Mouse (Mus musculus): ENCODE measurements around the gene Ky. TPM values are rescaled to one million over a fixed set of nuclear protein-coding genes. Genes with fewer than 3 reads are reported as not detected.

Gene Ky
- polyA plus RNA-seq, 1 experiment = not detected

- TF ChIP-seq GATA1 (IDR thresholded peaks at IDR 0.05; ENCODE audit: borderline replicate concordance, low read length) = no peak
- no peak for TF ChIP-seq FLI1 (IDR thresholded peaks at IDR 0.05; ENCODE audit: low read length)
- H3K9me3 ChIP-seq = peaks cover 30% of the 10 kb centered on the region
- H3K36me3 ChIP-seq (replicated peaks; ENCODE audit: low read length) = no peaks in the 10 kb centered on the region
- peaks cover 19% of the 10 kb centered on the region for H3K27me3 ChIP-seq (replicated peaks)
- no peak overlapping the region for H3K4me3 ChIP-seq (replicated peaks)
- no peaks in the 10 kb centered on the region for H3K4me1 ChIP-seq
Observed at GRCm38 (mm10) chr9:102529008-102529407, 23.5 kb downstream of the Ky start.

GRCm38 (mm10) chr9:102531051-102531892 is 25.7 kb downstream of the Ky start:
- Histone ChIP-seq H3K36me3 (replicated peaks; ENCODE audit: low read length) (no peaks in the 10 kb centered on the region), H3K9me3 (peaks cover 19% of the 10 kb centered on the region), H3K27me3 (replicated peaks) (peaks cover 34% of the 10 kb centered on the region), H3K4me1 (no peaks in the 10 kb centered on the region), H3K4me3 (replicated peaks) (no peak overlapping the region)
- TF ChIP-seq FLI1 (IDR thresholded peaks at IDR 0.05; ENCODE audit: low read length) (no peak), GATA1 (IDR thresholded peaks at IDR 0.05; ENCODE audit: borderline replicate concordance, low read length) (no peak)

- Histone ChIP-seq H3K36me3 (replicated peaks; ENCODE audit: low read length) (no peaks in the 10 kb centered on the region), H3K9me3 (peaks cover 12% of the 10 kb centered on the region; the same call in 1 of the 2 replicates)
Observed at GRCm38 (mm10) chr9:102536968-102537367, 31.4 kb downstream of the Ky start.

GRCm38 (mm10) chr9:102539699-102540098 is 34.1 kb downstream of the Ky start:
- Histone ChIP-seq H3K4me1 (peaks cover 44% of the 10 kb centered on the region), H3K36me3 (replicated peaks; ENCODE audit: low read length) (no peaks in the 10 kb centered on the region), H3K9me3 (peaks cover 17% of the 10 kb centered on the region; the same call in 1 of the 2 replicates), H3K4me3 (replicated peaks) (no peak overlapping the region), H3K27me3 (replicated peaks) (peaks cover 89% of the 10 kb centered on the region)
- TF ChIP-seq FLI1 (IDR thresholded peaks at IDR 0.05; ENCODE audit: low read length) = no peak
- TF ChIP-seq GATA1 (IDR thresholded peaks at IDR 0.05; ENCODE audit: borderline replicate concordance, low read length) = no peak

More at GRCm38 (mm10) chr9:102536968-102537367, 31.4 kb downstream of the Ky start:
- Histone ChIP-seq H3K4me3 (replicated peaks) (no peak overlapping the region), H3K27me3 (replicated peaks) (peaks cover 74% of the 10 kb centered on the region), H3K4me1 (peaks cover 26% of the 10 kb centered on the region)
- TF ChIP-seq GATA1 (IDR thresholded peaks at IDR 0.05; ENCODE audit: borderline replicate concordance, low read length) (no peak), FLI1 (IDR thresholded peaks at IDR 0.05; ENCODE audit: low read length) (no peak)

- H3K27me3 ChIP-seq (replicated peaks) = peaks cover 95% of the 10 kb centered on the region
- H3K4me3 ChIP-seq (replicated peaks) = peak overlapping the region; percentile 53
- peaks cover 57% of the 10 kb centered on the region for H3K4me1 ChIP-seq
- H3K36me3 ChIP-seq (replicated peaks; ENCODE audit: low read length) = no peaks in the 10 kb centered on the region
- no peak for TF ChIP-seq FLI1 (IDR thresholded peaks at IDR 0.05; ENCODE audit: low read length)
- TF ChIP-seq GATA1 (IDR thresholded peaks at IDR 0.05; ENCODE audit: borderline replicate concordance, low read length) = no peak
- H3K9me3 ChIP-seq = peaks cover 11% of the 10 kb centered on the region; the same call in 1 of the 2 replicates
Observed at GRCm38 (mm10) chr9:102541666-102542065, 36.1 kb downstream of the Ky start.

- Histone ChIP-seq H3K4me1 (peaks cover 57% of the 10 kb centered on the region), H3K9me3 (peaks cover 7% of the 10 kb centered on the region; the same call in 1 of the 2 replicates), H3K4me3 (replicated peaks) (peak overlapping the region; percentile 2), H3K36me3 (replicated peaks; ENCODE audit: low read length) (no peaks in the 10 kb centered on the region), H3K27me3 (replicated peaks) (peaks cover 95% of the 10 kb centered on the region)
- no peak for TF ChIP-seq GATA1 (IDR thresholded peaks at IDR 0.05; ENCODE audit: borderline replicate concordance, low read length)
- TF ChIP-seq FLI1 (IDR thresholded peaks at IDR 0.05; ENCODE audit: low read length) = no peak
Observed at GRCm38 (mm10) chr9:102542540-102542939, 37.0 kb downstream of the Ky start.

- TF ChIP-seq GATA1 (IDR thresholded peaks at IDR 0.05; ENCODE audit: borderline replicate concordance, low read length) = no peak
- no peak for TF ChIP-seq FLI1 (IDR thresholded peaks at IDR 0.05; ENCODE audit: low read length)
- H3K36me3 ChIP-seq (replicated peaks; ENCODE audit: low read length) = no peaks in the 10 kb centered on the region
- peaks cover 57% of the 10 kb centered on the region for H3K4me1 ChIP-seq
- H3K27me3 ChIP-seq (replicated peaks) = peaks cover 91% of the 10 kb centered on the region
- H3K9me3 ChIP-seq = peaks cover 7% of the 10 kb centered on the region; the same call in 1 of the 2 replicates
- no peak overlapping the region for H3K4me3 ChIP-seq (replicated peaks)
Observed at GRCm38 (mm10) chr9:102543761-102544115, 38.2 kb downstream of the Ky start.

GRCm38 (mm10) chr9:102544116-102544772 is 38.7 kb downstream of the Ky start:
- H3K27me3 ChIP-seq (replicated peaks) = peaks cover 86% of the 10 kb centered on the region
- H3K9me3 ChIP-seq = peaks cover 7% of the 10 kb centered on the region; the same call in 1 of the 2 replicates
- H3K4me3 ChIP-seq (replicated peaks) = no peak overlapping the region
- no peak for TF ChIP-seq GATA1 (IDR thresholded peaks at IDR 0.05; ENCODE audit: borderline replicate concordance, low read length)
- TF ChIP-seq FLI1 (IDR thresholded peaks at IDR 0.05; ENCODE audit: low read length) = no peak
- H3K36me3 ChIP-seq (replicated peaks; ENCODE audit: low read length) = no peaks in the 10 kb centered on the region
- H3K4me1 ChIP-seq = peaks cover 55% of the 10 kb centered on the region

GRCm38 (mm10) chr9:102544773-102545366 is 39.3 kb downstream of the Ky start:
- H3K9me3 ChIP-seq = peaks cover 7% of the 10 kb centered on the region; the same call in 1 of the 2 replicates

More at GRCm38 (mm10) chr9:102544773-102545366, 39.3 kb downstream of the Ky start:
- Histone ChIP-seq H3K4me3 (replicated peaks) (peak overlapping the region; percentile 67), H3K4me1 (peaks cover 49% of the 10 kb centered on the region), H3K27me3 (replicated peaks) (peaks cover 84% of the 10 kb centered on the region), H3K36me3 (replicated peaks; ENCODE audit: low read length) (no peaks in the 10 kb centered on the region)
- TF ChIP-seq FLI1 (IDR thresholded peaks at IDR 0.05; ENCODE audit: low read length) (no peak), GATA1 (IDR thresholded peaks at IDR 0.05; ENCODE audit: borderline replicate concordance, low read length) (no peak)

Measured in megakaryocyte, embryonic 14.5 days (primary cell).